Mouse (Mus musculus) liver, embryonic 14.5 days (tissue): ENCODE data around the gene Olfr279. TPM values are rescaled to one million over a fixed set of nuclear protein-coding genes. Genes with fewer than 3 reads are reported as not detected.
"Not testable (repeated sequence)": the region's sequence is repeated elsewhere in the genome, so short reads cannot be mapped to it uniquely, and the experiment has no call there.

Source experiments
- ATAC-seq: fragments of 200-750 bp; cut with Nextera tagmentation; 2 replicates; pipeline ENCODE4 v1.8.0; 2017; ENCODE audit warnings: moderate number of reproducible peaks, mild to moderate bottlenecking, moderate library complexity; ENCODE audit not compliant: insufficient read depth
- DNase-seq, 3 experiments: peaks; one replicate each; pipeline ENCODE4 v3.0.0-alpha.2; 2012 to 2013; ENCODE audit warnings: low read depth in 3 of 3, low spot score in 3 of 3
- H3K27ac ChIP-seq: fragments of 300-500 bp; sonication (generic); 2 replicates; pipeline ENCODE4 v1.5.1; 2014; ENCODE audit warnings: moderate library complexity, mild to moderate bottlenecking, control low read depth, inconsistent platforms
- H3K27me3 ChIP-seq: fragments of 300-500 bp; sonication (generic); 2 replicates; pipeline ENCODE4 v1.6.1; 2014; ENCODE audit warnings: mild to moderate bottlenecking, low read length, moderate library complexity; ENCODE audit not compliant: control insufficient read depth, insufficient read depth
- H3K36me3 ChIP-seq: fragments of 300-500 bp; sonication (generic); replicated peaks from 2 replicates; pipeline ENCODE4 v1.6.1; 2014; ENCODE audit warnings: low read depth; ENCODE audit not compliant: control insufficient read depth, insufficient read depth
- H3K4me1 ChIP-seq, 2 experiments: fragments of 200-500 bp in 1 of 2; fragments of 300-500 bp in 1 of 2; sonication (generic) in 1 of 2; replicated peaks; 2 replicates each; pipeline ENCODE4 v1.6.1; 2012 to 2014; ENCODE audit warnings: antibody characterized with exemption in 1 of 2, inconsistent platforms in 1 of 2, low read length in 1 of 2; ENCODE audit not compliant: control insufficient read depth in 2 of 2, insufficient read depth in 2 of 2
- H3K4me2 ChIP-seq: fragments of 300-500 bp; sonication (generic); 2 replicates; pipeline ENCODE4 v1.6.1; 2014; ENCODE audit warnings: low read depth, mild to moderate bottlenecking, control low read depth, moderate library complexity
- H3K4me3 ChIP-seq, 2 experiments: fragments of 200-500 bp in 1 of 2; fragments of 300-500 bp in 1 of 2; sonication (generic) in 1 of 2; 2 replicates each; pipeline ENCODE4 v1.5.1; 2012 to 2014; ENCODE audit warnings: low read depth in 2 of 2, low read length in 2 of 2, mild to moderate bottlenecking in 2 of 2, control low read depth in 1 of 2, inconsistent platforms in 1 of 2, moderate library complexity in 1 of 2; ENCODE audit not compliant: insufficient read depth in 1 of 2
- H3K9ac ChIP-seq: fragments of 300-500 bp; sonication (generic); replicated peaks from 2 replicates; pipeline ENCODE4 v1.6.1; 2014; ENCODE audit warnings: mild to moderate bottlenecking, control low read depth, moderate library complexity
- H3K9me3 ChIP-seq: fragments of 300-500 bp; sonication (generic); 2 replicates; pipeline ENCODE4 v1.6.1; 2016; ENCODE audit warnings: low read length, mixed read lengths; ENCODE audit not compliant: control insufficient read depth
- CTCF ChIP-seq: IDR thresholded peaks from 2 replicates; pipeline ENCODE4 v1.5.1; 2016; ENCODE audit warnings: antibody characterized with exemption, low read depth, control low read depth
- EP300 ChIP-seq: IDR thresholded peaks from 2 replicates; pipeline ENCODE4 v1.6.1; 2016; ENCODE audit warnings: antibody characterized with exemption, low read depth
- WGBS: fragments of 180-500 bp; shearing (Covaris S2); extraction: QIAGEN DNeasy Blood & Tissue Kit; methylation state at CpG from one replicate; pipeline ENCODE4 v1.1.7; 2014; ENCODE audit not compliant: insufficient replicate concordance; 5-methylcytosine and 5-hydroxymethylcytosine counted together
- polyA plus RNA-seq, 2 experiments: library from polyadenylated mRNA; depleted of rRNA in 1 of 2; stranded (reverse) in 1 of 2; unstranded in 1 of 2; fragments of >200 nt; fragmentation: Nextera tagmentation in 1 of 2; extraction: Ambion mirVana in 1 of 2; gene quantifications; 2 replicates each; pipeline versions ENCODE4 v1.2.1 to v1.2.3; 2012 to 2014

The Olfr279 gene
- polyA plus RNA-seq, 2 experiments: not detected

DNA sequence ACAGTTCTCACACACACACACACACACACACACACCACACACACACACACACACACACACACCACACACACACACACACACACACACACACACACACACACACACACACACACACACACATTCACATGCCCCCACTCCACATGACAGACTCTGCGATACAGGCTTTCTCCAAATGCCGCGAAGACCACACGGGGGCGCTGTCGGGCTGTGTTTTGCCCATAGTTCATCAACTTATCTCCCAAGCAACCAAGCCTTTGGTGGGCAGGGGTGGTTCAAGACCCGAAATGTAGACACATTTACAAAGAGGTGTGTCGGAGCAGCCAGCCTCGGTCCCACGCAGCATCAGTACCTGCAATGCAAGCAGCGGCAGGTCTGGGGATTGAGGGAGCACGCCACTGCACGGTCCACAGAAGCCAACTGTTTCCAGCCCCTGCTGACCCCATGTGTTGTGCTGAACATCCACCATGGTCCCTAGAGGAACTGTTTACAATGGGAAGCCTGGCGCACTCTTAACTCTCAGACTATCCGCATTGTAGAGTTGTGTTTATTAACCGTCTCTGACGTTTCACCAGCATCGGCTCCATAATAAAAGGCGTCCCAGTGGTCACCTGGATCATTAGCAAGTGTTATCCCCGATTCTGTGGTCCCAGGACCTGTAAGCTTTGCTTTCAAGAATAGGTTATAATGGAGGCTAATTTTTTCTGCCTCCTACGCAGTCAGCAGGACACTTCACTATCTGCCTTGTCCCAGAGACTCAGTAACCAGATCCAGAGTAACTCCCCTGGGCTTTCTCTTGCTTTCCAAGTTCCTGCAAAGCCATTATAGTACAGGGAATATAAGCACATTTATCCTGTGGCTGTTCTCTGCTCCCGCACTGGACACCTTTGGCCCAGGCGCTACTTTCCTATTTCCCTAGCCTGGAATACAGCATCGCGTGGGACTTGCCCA, 18.5 kb downstream of the Olfr279 start:
- no peaks in the 10 kb centered on the region for H3K36me3 ChIP-seq
- no peak overlapping the region for H3K27ac ChIP-seq
- DNase-seq (peak; percentile 49 to 62 (median 58)), ATAC-seq (no peak; the same call in none of the 2 replicates)
- WGBS: 28% methylated on average over 25 of the region's 25 CpGs
- peak overlapping the region in 1 of 2 experiments; percentile 23; a peak in 1 of 4 replicates for H3K4me3 ChIP-seq
- peak overlapping the region; percentile 59 for H3K4me2 ChIP-seq
- H3K27me3 ChIP-seq: no peaks in the 10 kb centered on the region; the same call in 1 of the 2 replicates
- H3K4me1 ChIP-seq: peaks cover 0 to 3% of the 10 kb centered on the region in 2 experiments; a peak in 2 of 4 replicates
- H3K9me3 ChIP-seq: no peaks in the 10 kb centered on the region
- no peak overlapping the region for H3K9ac ChIP-seq
- peak; percentile 95 for TF ChIP-seq CTCF
- TF ChIP-seq EP300: no peak

DNA sequence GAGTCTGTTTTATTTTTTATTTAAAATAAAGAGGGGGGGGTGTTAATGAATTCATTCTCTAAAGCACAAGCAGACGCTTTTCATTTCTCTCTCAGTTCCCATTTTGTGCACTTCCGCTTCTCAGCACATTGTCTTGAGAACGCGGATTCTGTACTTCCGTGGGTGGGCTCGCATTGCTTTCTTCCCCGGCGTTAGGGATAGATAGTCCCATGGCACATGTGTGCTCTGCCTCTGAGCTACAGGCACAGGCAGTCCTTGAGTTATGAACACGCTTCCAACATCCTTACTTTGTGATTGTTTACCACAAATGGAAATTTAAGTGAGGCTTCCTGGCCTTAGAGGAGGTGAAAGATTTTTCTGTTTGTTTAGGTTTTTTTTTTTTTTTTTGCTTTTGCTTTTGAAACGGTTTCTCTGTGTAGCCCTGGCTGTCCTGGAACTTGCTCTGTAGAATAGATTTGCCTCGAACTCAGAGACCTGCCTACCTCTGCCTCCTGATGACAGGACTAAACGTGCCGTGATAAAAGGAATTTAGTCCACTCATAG, 19.3 kb downstream of the Olfr279 start:
- no peak for TF ChIP-seq EP300
- no peak for TF ChIP-seq CTCF
- WGBS: 38% methylated on average over 13 of the region's 13 CpGs
- Histone ChIP-seq H3K27ac (no peak overlapping the region), H3K27me3 (no peaks in the 10 kb centered on the region), H3K4me1 (peaks cover 0 to 3% of the 10 kb centered on the region in 2 experiments; a peak in 2 of 4 replicates), H3K9ac (no peak overlapping the region), H3K4me2 (peak overlapping the region; percentile 59), H3K4me3 (no peak overlapping the region), H3K36me3 (no peaks in the 10 kb centered on the region), H3K9me3 (no peaks in the 10 kb centered on the region)
- DNase-seq (no peak), ATAC-seq (no peak)

DNA sequence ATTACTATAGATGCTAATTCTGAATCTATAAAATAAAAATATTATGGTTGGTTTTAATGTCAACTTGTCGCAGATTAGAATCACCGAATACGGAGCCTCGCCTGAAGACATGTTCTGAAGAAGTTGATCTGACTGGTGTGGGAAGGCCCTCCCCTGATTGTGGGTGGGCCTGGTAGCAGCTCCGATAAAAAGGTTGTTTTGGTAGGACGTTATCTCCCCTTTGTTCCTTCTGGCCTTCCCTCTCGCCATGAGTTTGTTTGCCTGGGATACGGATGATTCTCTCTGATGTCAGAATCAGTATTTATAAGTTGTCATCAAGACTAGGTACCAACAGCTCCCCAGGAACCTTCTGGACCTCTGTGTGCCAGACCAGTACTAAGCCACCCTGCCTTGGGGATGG, 20.0 kb downstream of the Olfr279 start:
- DNase-seq: no peak
- no peak overlapping the region for H3K27ac ChIP-seq
- TF ChIP-seq EP300 (no peak), CTCF (no peak)
- H3K36me3 ChIP-seq: no peaks in the 10 kb centered on the region
- WGBS: 34% methylated on average over 8 of the region's 8 CpGs
- ATAC-seq: no peak
- H3K9me3 ChIP-seq: no peaks in the 10 kb centered on the region
- no peak overlapping the region for H3K4me2 ChIP-seq
- no peak overlapping the region for H3K9ac ChIP-seq
- H3K4me1 ChIP-seq: peaks cover 0 to 3% of the 10 kb centered on the region in 2 experiments; a peak in 2 of 4 replicates
- H3K4me3 ChIP-seq: no peak overlapping the region
- H3K27me3 ChIP-seq: no peaks in the 10 kb centered on the region

DNA sequence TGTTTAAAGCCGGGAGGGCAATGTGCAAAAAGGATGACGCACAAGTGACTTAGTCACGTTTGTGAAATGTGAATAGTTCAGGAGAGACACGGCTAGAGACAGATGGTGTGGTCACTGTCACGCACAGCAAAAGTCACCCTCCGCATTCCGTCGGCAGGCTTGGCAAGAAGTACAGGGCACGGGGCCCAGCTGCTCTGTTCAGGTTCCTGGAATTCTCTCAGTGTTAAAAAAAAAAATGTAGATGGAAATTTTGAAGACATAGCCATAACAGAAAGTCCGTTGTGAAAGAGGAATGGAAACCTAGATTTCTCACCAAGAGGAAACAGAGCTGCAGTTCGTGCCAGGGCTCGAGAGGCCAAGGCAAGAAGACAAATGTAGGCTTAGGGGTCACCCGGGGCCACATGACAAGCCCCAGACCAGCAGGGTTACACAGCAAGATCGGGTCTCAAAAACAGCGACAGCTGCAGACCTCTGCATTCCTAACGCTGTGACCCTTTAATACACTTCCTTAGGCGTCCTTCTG, 20.7 kb downstream of the Olfr279 start:
- ATAC-seq: no peak

DNA sequence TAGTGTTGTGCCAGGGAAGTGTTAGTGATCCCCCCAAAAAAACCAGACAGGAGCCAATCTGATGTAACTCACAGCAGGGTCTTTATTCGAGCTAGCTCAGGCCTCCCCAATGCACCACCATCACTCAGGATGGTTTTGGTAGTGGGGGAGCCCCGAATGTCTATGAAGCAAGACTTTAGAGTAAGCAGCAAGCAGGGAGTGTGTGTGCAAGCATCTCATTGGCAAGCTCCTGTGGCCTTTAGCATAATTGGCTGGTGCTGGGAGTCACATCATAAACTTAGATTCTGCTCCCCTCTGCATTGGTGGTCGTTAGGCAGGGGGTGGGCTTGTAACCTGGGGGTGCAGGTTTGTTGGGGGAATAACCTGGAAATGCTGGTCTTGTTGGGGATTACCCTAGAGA, 21.5 kb downstream of the Olfr279 start:
- WGBS: 30% methylated on average over 3 of the region's 3 CpGs
- not testable (repeated sequence) for H3K4me2 ChIP-seq, H3K27ac ChIP-seq, DNase-seq, H3K4me3 ChIP-seq, ATAC-seq, H3K4me1 ChIP-seq, H3K9ac ChIP-seq, H3K27me3 ChIP-seq, H3K36me3 ChIP-seq, H3K9me3 ChIP-seq

More for the DNA sequence above, 20.7 kb downstream of the Olfr279 start:
- TF ChIP-seq CTCF (no peak), EP300 (no peak)
- Histone ChIP-seq H3K4me3 (no peak overlapping the region), H3K4me2 (no peak overlapping the region), H3K9me3 (no peaks in the 10 kb centered on the region), H3K9ac (no peak overlapping the region), H3K36me3 (peaks cover 3% of the 10 kb centered on the region), H3K27me3 (no peaks in the 10 kb centered on the region), H3K4me1 (peaks cover 0 to 3% of the 10 kb centered on the region in 2 experiments; a peak in 2 of 4 replicates), H3K27ac (no peak overlapping the region)
- WGBS: 57% methylated on average over 17 of the region's 17 CpGs
- no peak for DNase-seq
